Mouse (Mus musculus): ENCODE data around the gene Helt. TPM values are rescaled to one million over a fixed set of nuclear protein-coding genes. Genes with fewer than 3 reads are reported as not detected.

Helt gene
- polyA plus RNA-seq, 1 experiment from 2014 or later: 0.25 TPM

GRCm38 (mm10) chr8:46322833-46323232, 28.4 kb upstream of the Helt start:
- no peaks in the 10 kb centered on the region for H3K27me3 ChIP-seq (replicated peaks)
- no peaks in the 10 kb centered on the region for H3K36me3 ChIP-seq
- H3K4me2 ChIP-seq (replicated peaks): no peak overlapping the region
- no peaks in the 10 kb centered on the region for H3K4me1 ChIP-seq
- WGBS: 80% methylated on average over 2 of the region's 2 CpGs
- H3K9ac ChIP-seq: no peak overlapping the region
- H3K27ac ChIP-seq: no peak overlapping the region
- ATAC-seq (ENCODE audit: low FRiP score, low read depth): no peak
- H3K9me3 ChIP-seq: no peaks in the 10 kb centered on the region
- no peak overlapping the region for H3K4me3 ChIP-seq

GRCm38 (mm10) chr8:46322421-46322820, 27.9 kb upstream of the Helt start:
- Histone ChIP-seq H3K9ac (no peak overlapping the region), H3K4me1 (no peaks in the 10 kb centered on the region), H3K27me3 (replicated peaks) (no peaks in the 10 kb centered on the region), H3K36me3 (no peaks in the 10 kb centered on the region), H3K4me2 (replicated peaks) (no peak overlapping the region), H3K27ac (no peak overlapping the region), H3K4me3 (no peak overlapping the region), H3K9me3 (no peaks in the 10 kb centered on the region)
- 90% methylated on average over 4 of the region's 4 CpGs for WGBS
- ATAC-seq (ENCODE audit: low FRiP score, low read depth): no peak

GRCm38 (mm10) chr8:46318802-46319201, 24.3 kb upstream of the Helt start:
- Histone ChIP-seq H3K9me3 (no peaks in the 10 kb centered on the region), H3K4me1 (no peaks in the 10 kb centered on the region), H3K27me3 (replicated peaks) (no peaks in the 10 kb centered on the region), H3K36me3 (no peaks in the 10 kb centered on the region), H3K9ac (no peak overlapping the region), H3K4me3 (no peak overlapping the region), H3K4me2 (replicated peaks) (no peak overlapping the region), H3K27ac (no peak overlapping the region)
- WGBS: 93% methylated on average over 5 of the region's 5 CpGs
- ATAC-seq (ENCODE audit: low FRiP score, low read depth): no peak

GRCm38 (mm10) chr8:46317161-46317560, 22.7 kb upstream of the Helt start:
- Histone ChIP-seq H3K27me3 (replicated peaks) (no peaks in the 10 kb centered on the region), H3K4me3 (no peak overlapping the region), H3K27ac (no peak overlapping the region), H3K9me3 (no peaks in the 10 kb centered on the region), H3K36me3 (no peaks in the 10 kb centered on the region), H3K4me2 (replicated peaks) (no peak overlapping the region), H3K4me1 (no peaks in the 10 kb centered on the region), H3K9ac (no peak overlapping the region)
- 69% methylated on average over 7 of the region's 7 CpGs for WGBS
- no peak for ATAC-seq (ENCODE audit: low FRiP score, low read depth)

- no peak overlapping the region for H3K4me3 ChIP-seq
- no peak for ATAC-seq (ENCODE audit: low FRiP score, low read depth)
- 0 out of 2 replicates have a peak, but pooled peaks cover 2% of the 10 kb centered on the region for H3K27me3 ChIP-seq (replicated peaks)
- H3K27ac ChIP-seq: no peak overlapping the region
- WGBS: 87% methylated on average over 3 of the region's 3 CpGs
- no peaks in the 10 kb centered on the region for H3K9me3 ChIP-seq
- no peak overlapping the region for H3K9ac ChIP-seq
- no peaks in the 10 kb centered on the region for H3K36me3 ChIP-seq
- no peaks in the 10 kb centered on the region for H3K4me1 ChIP-seq
- H3K4me2 ChIP-seq (replicated peaks): no peak overlapping the region
These were observed 19.3 kb upstream of the Helt start for GRCm38 (mm10) chr8:46313798-46314197.

- H3K4me1 ChIP-seq: no peaks in the 10 kb centered on the region
- no peak overlapping the region for H3K27ac ChIP-seq
- no peaks in the 10 kb centered on the region for H3K36me3 ChIP-seq
- H3K4me3 ChIP-seq: no peak overlapping the region
- H3K9me3 ChIP-seq: no peaks in the 10 kb centered on the region
- no peak overlapping the region for H3K9ac ChIP-seq
- no peak for ATAC-seq (ENCODE audit: low FRiP score, low read depth)
- 0 out of 2 replicates have a peak, but pooled peaks cover 2% of the 10 kb centered on the region for H3K27me3 ChIP-seq (replicated peaks)
- 14% methylated on average over 10 of the region's 10 CpGs for WGBS
- no peak overlapping the region for H3K4me2 ChIP-seq (replicated peaks)
These were observed 16.7 kb upstream of the Helt start for GRCm38 (mm10) chr8:46311159-46311558.

GRCm38 (mm10) chr8:46308189-46308588, 13.7 kb upstream of the Helt start:
- Histone ChIP-seq H3K9me3 (no peaks in the 10 kb centered on the region), H3K9ac (no peak overlapping the region), H3K4me1 (no peaks in the 10 kb centered on the region), H3K4me2 (replicated peaks) (no peak overlapping the region), H3K27me3 (replicated peaks) (0 out of 2 replicates have a peak, but pooled peaks cover 2% of the 10 kb centered on the region), H3K36me3 (no peaks in the 10 kb centered on the region), H3K27ac (no peak overlapping the region), H3K4me3 (no peak overlapping the region)
- ATAC-seq (ENCODE audit: low FRiP score, low read depth): no peak
- WGBS: 81% methylated on average over 2 of the region's 2 CpGs

- 6% methylated on average over 9 of the region's 9 CpGs for WGBS
- 0 out of 2 replicates have a peak, but pooled peaks cover 2% of the 10 kb centered on the region for H3K27me3 ChIP-seq (replicated peaks)
- H3K36me3 ChIP-seq: no peaks in the 10 kb centered on the region
- no peaks in the 10 kb centered on the region for H3K4me1 ChIP-seq
- no peak overlapping the region for H3K4me2 ChIP-seq (replicated peaks)
- H3K4me3 ChIP-seq: no peak overlapping the region
- no peak for ATAC-seq (ENCODE audit: low FRiP score, low read depth)
- no peaks in the 10 kb centered on the region for H3K9me3 ChIP-seq
- H3K9ac ChIP-seq: no peak overlapping the region
- H3K27ac ChIP-seq: no peak overlapping the region
These were observed 11.4 kb upstream of the Helt start for GRCm38 (mm10) chr8:46305733-46306349.

GRCm38 (mm10) chr8:46302121-46302520, 7.7 kb upstream of the Helt start:
- Histone ChIP-seq H3K9me3 (no peaks in the 10 kb centered on the region), H3K4me2 (replicated peaks) (no peak overlapping the region), H3K9ac (no peak overlapping the region), H3K27me3 (replicated peaks) (peaks cover 25% of the 10 kb centered on the region), H3K4me3 (no peak overlapping the region), H3K4me1 (no peaks in the 10 kb centered on the region), H3K36me3 (no peaks in the 10 kb centered on the region), H3K27ac (no peak overlapping the region)
- WGBS: 95% methylated on average over 9 of the region's 9 CpGs
- no peak for ATAC-seq (ENCODE audit: low FRiP score, low read depth)

- H3K9ac ChIP-seq: no peak overlapping the region
- no peak overlapping the region for H3K27ac ChIP-seq
- ATAC-seq (ENCODE audit: low FRiP score, low read depth): no peak
- peaks cover 57% of the 10 kb centered on the region for H3K27me3 ChIP-seq (replicated peaks)
- no peaks in the 10 kb centered on the region for H3K36me3 ChIP-seq
- H3K4me3 ChIP-seq: no peak overlapping the region
- no peak overlapping the region for H3K4me2 ChIP-seq (replicated peaks)
- 29% methylated on average over 7 of the region's 7 CpGs for WGBS
- H3K9me3 ChIP-seq: no peaks in the 10 kb centered on the region
- peaks cover 7% of the 10 kb centered on the region; the same call in 1 of the 2 replicates for H3K4me1 ChIP-seq
These were observed 4.4 kb upstream of the Helt start for GRCm38 (mm10) chr8:46298847-46299246.

GRCm38 (mm10) chr8:46296551-46296950, 2.1 kb upstream of the Helt start:
- no peaks in the 10 kb centered on the region for H3K9me3 ChIP-seq
- H3K4me3 ChIP-seq: no peak overlapping the region
- H3K27me3 ChIP-seq (replicated peaks): peaks cover 80% of the 10 kb centered on the region
- no peak for ATAC-seq (ENCODE audit: low FRiP score, low read depth)
- peaks cover 13% of the 10 kb centered on the region for H3K4me1 ChIP-seq
- H3K9ac ChIP-seq: no peak overlapping the region
- H3K4me2 ChIP-seq (replicated peaks): no peak overlapping the region
- no peaks in the 10 kb centered on the region for H3K36me3 ChIP-seq
- no peak overlapping the region for H3K27ac ChIP-seq
- under 1% methylated on average over 11 of the region's 11 CpGs for WGBS

GRCm38 (mm10) chr8:46295951-46296350, 1.5 kb upstream of the Helt start:
- under 1% methylated on average over 8 of the region's 8 CpGs for WGBS
- Histone ChIP-seq H3K9me3 (no peaks in the 10 kb centered on the region), H3K27ac (no peak overlapping the region), H3K9ac (no peak overlapping the region), H3K4me2 (replicated peaks) (no peak overlapping the region), H3K4me3 (no peak overlapping the region), H3K27me3 (replicated peaks) (peaks cover 86% of the 10 kb centered on the region), H3K36me3 (no peaks in the 10 kb centered on the region), H3K4me1 (peaks cover 13% of the 10 kb centered on the region)
- no peak for ATAC-seq (ENCODE audit: low FRiP score, low read depth)

GRCm38 (mm10) chr8:46295101-46295534, 647 bp upstream of the Helt start:
- no peaks in the 10 kb centered on the region for H3K9me3 ChIP-seq
- no peak overlapping the region for H3K9ac ChIP-seq
- H3K4me3 ChIP-seq: no peak overlapping the region
- no peak overlapping the region for H3K27ac ChIP-seq
- peaks cover 95% of the 10 kb centered on the region for H3K27me3 ChIP-seq (replicated peaks)
- 2% methylated on average over 14 of the region's 14 CpGs for WGBS
- H3K4me1 ChIP-seq: peaks cover 13% of the 10 kb centered on the region
- no peaks in the 10 kb centered on the region for H3K36me3 ChIP-seq
- ATAC-seq (ENCODE audit: low FRiP score, low read depth): no peak
- H3K4me2 ChIP-seq (replicated peaks): 0 out of 2 replicates have a peak overlapping the region, but pooled peaks have one; percentile 27

Data from neural tube, embryonic 12.5 days (tissue).